Mouse (Mus musculus) embryo, embryonic 11.5 days (tissue): ENCODE data around the gene Galnt6.

Experiments
- DNase-seq: peaks from one replicate; pipeline ENCODE4 v3.0.0-alpha.2; 2012; ENCODE audit warnings: low read depth, low spot score

Galnt6 gene

DNA sequence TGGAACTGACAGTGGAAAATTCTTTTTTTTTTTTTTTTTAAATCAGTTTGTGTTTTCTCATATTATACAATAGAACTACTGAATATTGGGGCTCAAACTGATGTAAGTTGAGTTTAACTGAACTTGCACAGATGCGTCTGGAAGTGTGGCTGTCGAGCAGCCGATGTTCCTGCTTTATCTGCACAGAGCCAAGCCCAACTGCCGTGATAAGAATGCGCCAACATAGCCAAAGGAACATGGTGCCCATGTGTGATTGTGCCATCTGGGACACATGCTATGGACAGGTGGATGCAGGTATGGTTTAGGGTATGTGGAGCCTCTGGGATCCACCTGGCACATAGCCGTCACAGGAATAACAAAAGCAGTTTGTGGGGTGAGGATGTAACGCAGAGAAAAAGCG is 43.3 kb downstream of the Galnt6 start:
- DNase-seq, result no peak

- DNase-seq, result no peak
These were observed 43.9 kb downstream of the Galnt6 start for GRCm38 (mm10) chr15:100685255-100685654.

DNA sequence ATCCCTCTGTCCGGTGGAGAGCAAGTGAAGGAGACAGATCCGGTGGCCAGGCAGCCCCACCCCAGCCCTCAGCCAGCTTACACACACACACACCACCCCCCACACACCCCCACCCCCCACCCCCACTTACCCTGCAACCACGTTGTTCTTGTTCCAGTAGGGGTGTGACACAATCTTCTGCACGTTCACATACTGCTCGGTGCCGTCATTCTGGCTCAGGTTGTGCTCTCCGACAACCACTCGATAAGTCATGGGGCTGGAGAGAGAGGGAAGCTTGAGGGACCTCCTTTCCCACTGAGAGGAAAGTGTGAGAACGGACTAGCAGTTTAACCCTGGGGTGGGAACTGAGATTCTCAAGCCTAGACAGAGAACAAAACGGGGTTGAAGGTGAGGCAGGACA is 44.7 kb downstream of the Galnt6 start:
- DNase-seq, result no peak

- peak; percentile 81 for DNase-seq
These were observed 46.1 kb downstream of the Galnt6 start for GRCm38 (mm10) chr15:100683041-100683440.

DNA sequence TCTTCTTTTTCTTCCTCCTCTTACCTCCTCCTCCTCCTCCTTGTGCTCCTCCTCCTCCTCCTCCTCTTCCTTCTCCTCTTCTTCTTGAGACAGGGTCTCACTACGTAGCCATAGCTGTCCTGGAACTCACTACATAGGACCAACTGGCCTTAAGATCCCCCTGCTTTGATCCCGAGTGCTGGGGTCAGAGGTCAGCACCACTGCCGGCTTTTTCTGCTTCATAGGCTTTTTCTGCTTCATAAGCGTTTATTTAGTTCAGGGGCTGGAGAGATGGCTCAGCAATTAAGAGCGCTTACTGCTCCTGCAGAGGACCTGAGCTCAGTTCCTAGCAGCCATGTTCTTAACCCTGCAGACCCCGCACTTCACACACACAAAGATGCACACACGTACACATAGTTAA is 47.4 kb downstream of the Galnt6 start:
- no peak for DNase-seq

DNA sequence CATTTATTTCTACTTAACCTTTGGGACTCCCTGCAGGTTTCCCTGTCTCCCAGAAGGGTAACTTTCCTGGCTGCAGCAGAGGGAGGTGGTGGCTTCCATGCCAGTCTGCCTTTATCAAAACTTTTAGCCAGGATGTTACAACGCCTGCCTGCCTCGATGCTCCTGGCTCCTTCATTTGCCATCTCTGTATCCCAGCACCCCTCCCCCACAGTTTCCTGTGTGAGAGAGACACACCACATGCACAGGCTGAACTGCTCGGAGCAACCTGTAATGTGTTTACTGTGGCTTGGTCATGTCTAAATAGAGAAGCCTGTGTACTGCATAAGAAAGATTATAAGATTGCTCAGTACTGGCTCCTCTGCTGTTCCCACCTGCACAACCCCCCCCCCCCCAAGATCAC is 48.8 kb downstream of the Galnt6 start:
- DNase-seq, result no peak

DNA sequence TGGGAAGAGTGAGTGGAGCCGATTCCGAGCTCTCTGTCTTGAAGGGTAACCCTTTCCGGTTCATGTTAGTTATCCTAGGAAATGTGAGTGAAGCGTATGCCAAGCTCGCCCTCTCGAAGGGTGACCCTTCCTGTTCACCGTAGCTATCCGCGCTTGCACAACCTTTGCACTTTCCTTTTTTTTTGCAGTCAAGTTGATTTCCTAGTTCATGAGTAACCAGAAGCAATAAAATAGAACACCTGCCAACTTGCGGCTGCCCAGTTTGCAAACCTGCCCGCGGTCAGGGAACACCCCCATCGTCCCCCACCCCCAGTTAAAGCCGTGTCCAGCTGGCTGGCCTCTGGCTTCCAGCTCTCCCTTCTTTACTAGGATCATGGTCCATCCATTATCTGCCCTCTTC is 50.2 kb downstream of the Galnt6 start:
- no peak for DNase-seq

GRCm38 (mm10) chr15:100678581-100678980 is 50.6 kb downstream of the Galnt6 start:
- no peak for DNase-seq

GRCm38 (mm10) chr15:100677675-100678074 is 51.5 kb downstream of the Galnt6 start:
- DNase-seq, result no peak

- no peak for DNase-seq
These were observed 52.7 kb downstream of the Galnt6 start for GRCm38 (mm10) chr15:100676521-100676920.

DNA sequence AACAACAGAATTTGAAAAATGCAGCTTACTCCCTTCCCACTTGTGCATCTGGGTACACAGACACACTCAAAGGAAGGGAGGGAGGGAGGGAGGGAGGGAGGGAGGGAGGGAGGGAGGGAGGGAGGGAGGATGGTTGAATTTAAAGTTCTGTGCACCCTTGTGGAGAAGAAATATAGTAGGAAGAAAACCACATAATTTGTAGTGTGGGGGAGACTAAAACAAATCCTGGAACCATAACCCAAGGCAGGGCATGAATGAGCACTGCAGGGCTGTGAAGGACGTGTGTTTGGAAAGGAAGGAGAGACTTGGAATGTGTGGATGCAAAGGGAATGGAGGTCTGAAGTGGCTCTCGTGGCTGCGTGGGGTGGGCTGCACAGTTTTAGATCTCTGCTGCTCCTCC is 53.7 kb downstream of the Galnt6 start:
- DNase-seq, result no peak

GRCm38 (mm10) chr15:100674566-100674965 is 54.6 kb downstream of the Galnt6 start:
- no peak for DNase-seq

DNA sequence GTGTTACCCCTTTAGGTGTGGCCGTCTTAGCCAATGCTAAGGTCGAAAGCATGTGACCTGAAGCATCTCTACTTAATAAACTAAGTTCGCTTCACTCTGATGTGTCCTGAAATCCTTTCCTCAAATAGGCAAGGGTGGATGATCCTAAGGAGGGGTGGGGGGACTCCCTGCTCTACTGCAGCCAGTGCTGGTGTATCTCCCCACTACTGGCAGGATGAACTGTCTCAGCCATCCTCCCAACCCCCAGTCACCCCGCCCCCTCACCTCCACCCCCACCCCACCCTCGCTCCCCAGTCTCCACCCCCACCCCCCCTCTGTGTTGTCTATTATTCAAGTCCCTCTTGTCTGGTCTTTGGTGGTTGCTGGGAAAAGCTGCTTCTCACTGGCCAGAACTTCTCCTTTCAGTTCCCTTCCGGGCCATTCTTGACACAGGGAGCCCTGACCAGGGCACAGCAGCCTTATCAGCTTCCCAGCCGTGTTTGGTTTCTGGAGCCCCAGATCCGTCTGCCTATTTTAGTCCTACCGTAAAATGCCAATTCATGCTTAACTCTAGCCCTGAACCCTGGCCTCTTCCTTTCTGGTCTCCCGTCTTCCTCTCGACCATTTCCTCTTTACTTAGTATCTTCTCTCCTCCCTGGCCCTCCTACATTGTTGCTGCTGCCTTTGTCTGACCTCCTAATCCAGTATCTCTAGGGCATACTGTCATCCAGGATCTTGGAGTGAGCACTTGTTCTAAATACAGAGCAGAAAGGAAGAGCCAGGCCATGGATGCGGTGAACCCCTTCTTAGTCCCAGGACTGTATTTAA is 55.4 kb downstream of the Galnt6 start:
- DNase-seq, result no peak

DNA sequence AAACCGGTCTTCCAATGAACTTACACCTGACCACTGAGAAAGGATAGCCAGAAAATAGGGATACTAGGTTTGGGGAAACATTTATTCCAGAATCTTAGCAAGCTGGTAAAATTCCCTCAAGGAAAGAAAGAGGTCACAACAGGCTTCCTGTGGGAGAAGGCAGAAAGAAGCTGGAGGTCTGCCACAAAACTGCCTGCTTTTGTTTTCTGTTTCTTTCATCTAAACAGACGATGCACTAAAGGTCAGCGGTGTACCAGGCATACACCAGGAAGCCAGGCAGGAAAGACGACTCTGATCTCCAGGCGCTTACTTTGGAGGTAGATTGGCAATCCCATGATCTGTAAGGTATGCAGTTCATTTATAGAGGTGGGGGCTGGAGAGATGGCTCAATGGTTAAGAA is 58.3 kb downstream of the Galnt6 start:
- no peak for DNase-seq

DNA sequence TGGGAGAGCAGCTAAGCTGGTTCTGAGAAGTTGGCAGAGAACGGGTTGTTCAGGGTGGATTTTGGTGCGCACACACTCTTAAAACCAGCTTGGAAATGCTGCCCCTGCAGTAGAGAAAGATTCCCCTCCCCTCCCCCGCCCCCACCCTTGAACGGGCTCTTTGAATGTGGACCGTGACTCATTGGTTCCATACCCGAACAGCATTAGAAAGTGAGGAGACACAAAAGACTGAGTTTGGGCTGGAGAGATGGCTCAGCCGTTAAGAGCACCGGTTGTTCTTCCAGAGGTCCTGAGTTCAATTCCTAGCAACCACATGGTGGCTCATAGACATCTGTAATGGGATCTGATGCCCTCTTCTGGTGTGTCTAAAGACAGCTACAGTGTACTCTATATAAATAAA is 59.2 kb downstream of the Galnt6 start:
- no peak for DNase-seq

- no peak for DNase-seq
These were observed 59.8 kb downstream of the Galnt6 start, which contains the start of gene Bin2 for GRCm38 (mm10) chr15:100669337-100669736. Gene Bin2, minus strand, starts transcription at chr15:100669553.

GRCm38 (mm10) chr15:100667871-100668545 is 61.2 kb downstream of the Galnt6 start:
- DNase-seq, result no peak

DNA sequence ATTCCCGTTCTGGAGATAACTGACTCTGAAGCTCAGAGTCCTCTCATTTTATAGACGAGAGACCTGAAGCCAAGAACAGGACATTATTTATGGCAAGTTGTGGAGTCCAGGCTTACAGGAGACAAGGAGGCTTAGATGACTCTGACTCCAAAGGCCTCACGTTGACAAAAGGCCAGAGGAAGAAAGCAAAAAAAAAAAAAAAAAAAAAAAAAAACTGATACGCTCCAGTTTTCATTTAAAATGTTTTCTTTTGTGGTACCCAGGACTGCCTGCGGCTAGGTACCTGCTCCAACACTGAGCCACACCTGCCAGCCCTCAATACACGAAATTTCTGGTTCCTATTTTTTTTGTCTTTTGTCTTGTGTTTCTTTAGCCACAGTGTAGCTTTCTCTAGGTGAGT is 61.8 kb downstream of the Galnt6 start:
- no peak for DNase-seq

DNA sequence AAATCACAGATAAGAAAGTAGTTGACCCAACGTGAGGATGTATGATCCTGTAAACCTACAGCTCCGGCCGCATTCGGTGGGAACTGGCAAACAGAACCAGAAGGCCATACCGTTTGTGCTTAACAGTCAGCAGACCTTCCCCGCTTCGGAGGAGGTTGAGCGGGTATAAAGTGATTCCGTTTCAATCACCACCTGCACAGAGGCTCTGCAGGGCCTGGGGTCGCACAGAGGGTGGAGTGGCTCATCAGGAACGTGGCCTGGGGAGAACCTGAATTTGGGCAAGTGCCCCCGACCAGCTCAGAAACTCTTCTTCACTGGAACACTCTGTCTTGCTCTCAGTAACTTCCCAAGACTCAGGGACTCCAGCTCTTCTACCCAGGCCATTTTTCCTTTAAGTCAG is 62.3 kb downstream of the Galnt6 start:
- no peak for DNase-seq

- no peak for DNase-seq
These were observed 62.9 kb downstream of the Galnt6 start for GRCm38 (mm10) chr15:100666219-100666696.

GRCm38 (mm10) chr15:100665411-100666218 is 63.6 kb downstream of the Galnt6 start:
- DNase-seq, result no peak

GRCm38 (mm10) chr15:100664813-100665274 is 64.3 kb downstream of the Galnt6 start:
- no peak for DNase-seq
